Mouse (Mus musculus): ENCODE data around the gene Bckdhb.

Gene Bckdhb

DNA sequence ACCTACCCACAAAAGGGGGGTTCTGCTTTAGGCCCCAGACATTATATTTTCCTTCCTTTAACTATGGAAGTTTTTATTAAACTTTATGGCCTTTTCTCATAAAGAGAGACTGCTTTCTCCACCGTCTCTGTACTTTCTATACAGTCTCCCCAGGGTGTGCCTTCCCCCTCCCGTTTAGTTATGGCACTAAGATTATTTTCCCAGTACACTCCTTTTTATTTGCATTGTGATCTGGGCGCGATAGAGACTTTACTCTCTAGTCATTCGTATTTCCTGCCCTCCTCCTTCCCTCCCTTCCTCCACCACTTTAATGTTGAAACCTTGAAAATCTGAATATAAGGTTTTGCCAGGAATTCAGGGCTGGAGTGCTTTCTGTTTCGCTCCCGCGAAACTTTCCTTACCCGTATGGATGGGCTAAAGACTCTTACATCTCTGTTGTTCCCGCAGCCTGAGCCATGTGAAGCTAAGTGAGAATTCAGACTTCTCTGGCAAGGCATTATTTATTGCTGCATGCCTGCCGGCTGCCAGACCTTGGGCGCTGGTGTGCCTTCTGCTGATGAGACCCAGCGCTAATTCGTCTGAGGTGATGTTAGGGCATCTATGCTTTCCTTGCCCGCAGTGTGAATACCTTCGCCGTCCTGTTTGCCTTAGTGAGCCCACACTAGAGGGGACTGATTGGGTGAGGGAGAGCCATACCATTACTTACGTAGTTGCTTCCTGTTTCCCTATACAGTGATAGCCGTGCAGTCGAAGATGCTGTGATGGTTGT is 182.3 kb downstream of the Bckdhb start:
- no peak for DNase-seq (ENCODE audit: low spot score)

DNA sequence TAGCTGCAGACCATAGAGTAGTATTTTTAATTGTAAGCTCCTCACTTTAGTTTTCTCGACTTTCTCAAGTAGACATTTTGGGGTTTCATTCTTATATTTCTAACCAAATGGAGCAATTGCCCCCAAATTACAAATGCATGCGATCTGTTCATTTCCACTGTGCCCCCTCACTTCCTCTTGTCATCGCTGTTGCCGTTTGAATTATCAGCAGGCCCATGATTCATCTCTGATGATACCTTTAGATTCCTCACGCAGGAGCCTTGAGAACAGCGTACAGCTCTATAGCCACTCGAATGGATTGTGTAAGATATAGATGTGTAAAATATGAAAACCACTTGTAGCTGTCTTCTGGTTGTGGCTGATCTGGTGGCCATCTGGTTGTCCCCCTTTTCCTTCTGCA is 183.6 kb downstream of the Bckdhb start:
- DNase-seq (ENCODE audit: low spot score): no peak

DNA sequence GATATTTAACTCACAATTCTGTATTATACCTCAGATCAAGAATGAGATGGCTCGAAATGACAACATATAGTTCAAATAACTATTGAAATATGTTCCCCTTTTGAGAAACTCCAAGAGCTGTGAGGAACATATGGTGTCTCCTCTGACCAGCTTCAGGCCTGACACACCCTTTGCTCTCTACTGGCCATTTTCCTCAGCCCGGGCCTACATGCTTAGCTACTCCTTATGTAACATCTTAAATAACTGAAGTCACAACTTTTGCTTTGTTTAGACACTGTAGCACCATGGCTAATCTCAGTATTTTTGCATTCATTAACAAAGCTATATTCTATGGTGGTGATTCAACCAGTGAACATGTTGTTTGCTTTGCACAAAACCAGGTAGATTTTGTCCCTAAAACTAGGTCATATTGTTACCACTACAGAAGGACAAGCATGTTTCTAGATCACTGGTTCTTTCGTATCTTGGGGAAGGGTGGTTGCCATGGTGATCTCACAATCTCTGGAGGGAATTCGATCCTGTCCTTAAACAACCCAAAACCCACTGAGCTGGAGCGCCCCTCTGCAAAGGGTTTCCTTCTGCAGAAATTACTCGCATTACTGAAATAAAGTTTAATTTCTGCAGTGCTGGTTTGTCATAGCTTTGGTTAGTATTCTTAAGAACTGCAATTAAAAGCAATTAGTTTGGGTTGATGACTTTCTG is 185.0 kb downstream of the Bckdhb start:
- no peak for DNase-seq (ENCODE audit: low spot score)

DNA sequence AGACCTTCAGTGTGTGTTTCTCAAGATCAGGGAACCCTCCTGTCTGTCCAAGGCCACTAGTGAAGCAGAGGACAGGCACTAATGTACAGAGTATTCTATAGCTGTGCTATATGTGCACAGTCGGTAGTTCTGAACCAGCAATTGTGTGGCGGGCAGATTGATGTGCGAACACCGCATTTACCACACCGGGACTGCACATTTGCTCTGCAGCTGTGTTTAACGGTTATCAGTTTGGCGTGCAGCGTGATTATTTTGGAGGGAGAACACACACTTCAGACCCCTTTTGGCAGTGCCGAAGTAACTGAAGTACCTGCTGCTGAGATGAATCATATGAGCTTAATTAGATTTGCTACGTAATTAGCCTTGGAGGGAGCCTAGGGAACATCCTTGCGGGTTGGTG is 185.7 kb downstream of the Bckdhb start:
- DNase-seq (ENCODE audit: low spot score): peak; percentile 16

DNA sequence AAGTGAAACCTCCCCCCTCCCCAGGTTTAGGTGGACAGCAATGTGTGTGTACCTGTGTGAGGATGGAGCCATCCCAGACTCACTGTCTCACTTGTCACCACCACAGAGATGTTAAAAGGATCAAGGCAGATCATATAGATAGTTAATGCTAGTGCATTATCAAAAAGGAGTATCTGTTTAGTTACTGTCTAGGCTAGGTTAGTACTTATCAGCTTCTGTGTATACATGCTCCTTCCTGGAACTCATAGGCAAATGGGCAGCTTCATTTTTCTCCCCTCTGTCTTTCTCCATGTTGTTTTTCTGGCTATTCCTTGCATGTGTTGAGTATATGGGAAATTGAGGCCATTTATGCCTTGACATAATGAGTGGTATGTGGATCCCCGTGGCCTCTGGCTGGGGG is 187.4 kb downstream of the Bckdhb start:
- no peak for DNase-seq (ENCODE audit: low spot score)

DNA sequence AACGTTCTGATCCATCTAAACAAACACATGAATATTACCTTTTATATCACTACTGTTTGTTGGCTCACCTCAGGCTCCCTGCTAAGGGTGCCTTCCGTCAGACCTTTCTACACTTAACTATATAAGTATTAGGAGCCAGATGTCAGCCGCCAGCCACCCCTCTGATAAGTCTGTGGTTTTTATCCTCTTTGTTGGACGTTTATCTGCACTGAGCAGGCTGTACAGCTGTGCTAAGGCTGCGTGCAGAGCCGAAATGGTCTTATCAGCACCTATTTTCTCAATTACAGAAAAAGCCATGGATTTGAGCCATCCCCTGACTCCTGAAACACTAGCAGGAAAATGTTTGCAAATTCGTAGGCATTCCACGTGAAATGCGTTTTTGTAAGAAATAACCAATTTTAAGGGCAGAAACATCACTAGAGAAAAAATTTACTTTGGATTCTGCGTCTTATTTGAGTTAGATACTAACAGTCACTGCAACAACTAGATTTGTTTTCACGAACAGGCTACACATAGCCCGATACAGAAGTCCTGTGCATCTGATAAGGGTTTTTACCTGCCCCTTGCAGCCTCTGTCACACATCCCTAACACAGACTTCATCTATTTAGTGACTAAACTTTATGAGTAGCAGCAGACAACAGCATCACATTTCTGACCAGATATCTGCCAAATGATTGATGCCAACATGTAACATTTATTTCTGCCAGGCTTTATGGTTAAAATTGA is 188.1 kb downstream of the Bckdhb start:
- DNase-seq (ENCODE audit: low spot score): peak; percentile 27

DNA sequence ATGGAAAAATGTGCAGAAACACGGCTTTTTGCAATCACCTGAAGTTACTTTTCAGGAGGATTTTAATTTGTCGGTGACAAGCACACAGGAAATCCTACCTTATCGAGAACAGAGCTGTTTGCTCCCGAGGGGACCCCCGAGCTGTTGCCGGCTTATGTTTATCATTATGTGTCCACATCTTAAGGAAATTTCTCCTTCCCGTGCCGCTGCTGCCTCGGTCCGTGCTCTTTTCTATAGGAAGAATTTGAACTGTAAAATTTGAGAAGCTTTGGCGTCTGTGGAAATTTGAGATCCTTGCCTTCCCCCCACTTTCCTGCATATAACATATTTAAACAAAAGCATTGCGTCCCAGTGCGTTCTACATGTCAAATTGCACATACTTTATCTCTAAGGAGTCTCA is 189.3 kb downstream of the Bckdhb start:
- DNase-seq (ENCODE audit: low spot score): no peak

DNA sequence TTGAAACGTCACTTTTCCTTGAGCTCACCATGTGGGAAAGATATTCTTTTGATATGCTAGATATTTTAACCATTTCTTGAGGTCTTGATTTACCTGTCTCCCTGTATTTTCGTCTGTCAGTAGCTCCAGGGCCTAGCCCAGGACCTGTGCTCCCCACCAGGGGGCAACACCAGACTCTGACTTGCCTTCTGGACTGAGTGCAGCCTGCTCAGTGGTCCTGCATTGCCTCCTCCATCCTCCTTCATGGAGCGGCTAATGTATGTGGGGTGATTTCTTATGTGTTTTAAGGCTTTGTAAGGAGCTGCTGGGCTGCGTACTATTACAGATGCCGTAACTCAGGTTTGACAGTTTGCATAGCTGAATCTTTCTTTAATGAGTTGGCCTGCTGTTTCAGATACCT is 192.4 kb downstream of the Bckdhb start:
- DNase-seq (ENCODE audit: low spot score): no peak

DNA sequence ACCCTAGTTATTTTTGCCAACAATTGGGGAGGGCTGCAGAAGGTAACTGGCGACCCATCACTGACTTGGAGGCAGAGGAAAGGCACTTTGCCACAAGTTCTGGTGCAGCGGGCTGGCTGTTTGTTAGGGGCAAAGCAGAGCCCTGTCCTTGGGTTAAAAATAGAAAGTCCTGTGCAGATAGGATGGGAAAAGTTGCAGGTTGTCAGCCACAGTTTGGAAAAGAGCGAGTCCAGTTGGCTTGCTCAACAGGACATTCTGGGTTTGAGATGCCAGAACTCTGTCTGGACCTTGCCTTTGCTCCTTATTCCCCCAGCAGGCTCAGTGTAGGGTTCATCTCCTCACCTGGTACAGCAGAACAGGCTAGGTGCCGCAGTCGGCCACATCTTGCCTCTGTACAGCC is 200.1 kb downstream of the Bckdhb start:
- DNase-seq (ENCODE audit: low spot score): no peak

DNA sequence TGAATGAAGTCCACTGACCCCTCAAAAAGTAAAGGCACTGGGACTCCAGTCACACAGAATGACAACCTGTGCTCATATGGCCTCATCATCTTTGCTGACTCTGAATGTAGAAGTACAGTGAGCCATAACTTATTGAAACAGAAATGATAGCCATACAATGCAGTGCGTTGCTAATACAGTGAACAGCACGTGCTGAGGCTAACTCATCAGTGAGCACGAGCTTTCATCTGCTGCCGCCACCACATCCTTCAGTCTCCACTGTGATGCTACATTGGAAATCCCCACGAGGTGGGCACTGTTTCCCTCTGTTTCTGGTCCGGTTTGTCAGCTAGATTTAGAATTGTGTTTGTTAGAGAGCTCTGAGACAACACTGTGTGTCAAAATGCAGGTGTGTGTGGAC is 205.4 kb downstream of the Bckdhb start:
- no peak for DNase-seq (ENCODE audit: low spot score)

DNA sequence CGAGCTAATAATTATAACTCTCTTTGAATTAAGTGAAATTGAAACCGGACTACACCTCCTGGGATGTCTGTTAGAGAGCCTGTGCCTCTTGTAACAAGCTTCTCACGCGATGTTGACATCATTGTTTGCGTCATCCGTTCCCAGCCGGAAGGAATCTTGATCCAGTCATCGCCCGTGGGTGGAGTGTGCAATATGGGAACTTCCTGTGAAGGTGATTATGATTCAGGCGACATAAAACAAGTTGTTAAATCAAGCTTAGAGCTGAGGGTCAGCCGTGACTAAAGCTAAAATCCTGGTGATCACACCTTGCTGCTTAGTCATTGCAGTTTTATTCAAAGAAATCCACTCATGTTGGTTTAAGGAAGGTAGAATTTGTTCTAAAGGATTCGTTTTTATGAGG is 210.1 kb downstream of the Bckdhb start:
- no peak for DNase-seq (ENCODE audit: low spot score)

DNA sequence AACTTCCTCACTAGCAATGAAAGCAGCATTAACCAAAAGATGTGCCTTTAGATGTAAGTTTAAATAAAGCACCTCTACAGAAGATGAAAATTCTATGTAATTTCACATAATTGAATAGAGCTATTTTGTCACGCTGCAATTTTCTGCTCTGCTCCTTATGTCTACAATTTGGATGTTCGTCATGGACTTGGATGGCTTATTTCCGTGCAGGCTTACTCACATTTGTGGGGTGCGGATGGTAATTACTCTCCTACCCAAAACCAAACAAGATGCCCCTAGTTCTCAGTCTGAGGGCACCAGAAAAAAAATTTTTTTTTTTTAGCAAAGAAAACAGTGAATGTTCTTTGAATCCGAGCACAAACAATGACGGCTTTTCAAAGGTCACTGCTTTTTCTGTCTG is 212.2 kb downstream of the Bckdhb start:
- no peak for DNase-seq (ENCODE audit: low spot score)

DNA sequence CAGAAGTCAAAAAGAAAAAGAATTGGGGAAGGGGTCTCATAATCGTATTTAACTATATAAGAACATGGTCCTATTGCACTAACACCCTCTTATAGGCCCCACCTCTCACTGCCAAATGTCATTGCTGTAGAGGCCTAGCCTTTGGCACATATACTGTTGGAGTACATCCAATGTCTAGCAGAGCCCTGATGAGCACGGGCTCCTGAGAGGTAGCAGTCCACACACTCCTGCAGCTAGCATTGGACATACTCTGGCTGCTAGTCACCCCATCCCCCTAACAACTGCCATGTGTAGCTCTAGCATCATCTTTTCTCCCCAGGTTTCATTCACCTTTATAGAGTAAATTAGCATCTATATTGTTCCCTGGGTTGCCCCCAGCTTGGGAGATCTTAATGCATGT is 223.2 kb downstream of the Bckdhb start:
- no peak for DNase-seq (ENCODE audit: low spot score)
